14 mouse cellular contexts compared by ENCODE assay signal in genomic region chr7:39894208-39894896, GRCm38 (mm10).
DNase-seq lines count a peak whose midpoint lies in the region; ATAC-seq and TF ChIP-seq lines count a peak whose summit lies in the region.
"Had no signal": no experiment of that assay in that cellular context is flagged by ENCODE, and none has a peak within 500 bp of the region (broad histone marks: within the 10 kb centered on the region; RNA-seq: fewer than 3 reads in every experiment).

No protein-coding gene starts in this region.

- no peak overlapping the region for H3K4me2 ChIP-seq in forebrain, postnatal 0 days (ENCODE audit: low read depth)
- H3K4me2 ChIP-seq: lung, embryonic 14.5 days; neural tube, embryonic 15.5 days had no signal

- no peak for TF ChIP-seq CTCF in forebrain, postnatal 0 days (IDR thresholded peaks at IDR 0.05; ENCODE audit: low read depth)

- H3K9me3 ChIP-seq in forebrain, postnatal 0 days (ENCODE audit: low read length): no peaks in the 10 kb centered on the region

- no peaks in the 10 kb centered on the region for H3K4me1 ChIP-seq in forebrain, postnatal 0 days (ENCODE audit: insufficient read depth)
- H3K4me1 ChIP-seq: neural tube, embryonic 15.5 days had no signal

- H3K9ac ChIP-seq in forebrain, postnatal 0 days: no peak overlapping the region
- H3K9ac ChIP-seq: lung, embryonic 14.5 days; neural tube, embryonic 15.5 days had no signal

- peak; percentile 38 for DNase-seq in right cerebral cortex, adult 18-20 months
- DNase-seq in right cerebral cortex, postnatal 25 days: no peak
- peak; percentile 23 for DNase-seq in forebrain, postnatal 0 days
- DNase-seq in left cerebral cortex, postnatal 36 days (ENCODE audit: low spot score in 2 of 2): peak; percentile 7 to 9
- DNase-seq in adrenal gland, adult 8-10 months: no peak
- no peak for DNase-seq in spleen, postnatal 36 days (ENCODE audit: low spot score in 2 of 2)
- DNase-seq: adrenal gland, postnatal 14 days; cerebellum, adult 18-20 months; gastrocnemius, adult 2 months; kidney, postnatal 4 days; lung, embryonic 14.5 days had no signal

- 25% methylated on average over 7 of the region's 7 CpGs for WGBS in forebrain, postnatal 0 days

- H3K36me3 ChIP-seq in forebrain, postnatal 0 days (ENCODE audit: insufficient read depth): no peaks in the 10 kb centered on the region
- H3K36me3 ChIP-seq: neural tube, embryonic 15.5 days had no signal

- no peak overlapping the region for H3K27ac ChIP-seq in forebrain, postnatal 0 days (ENCODE audit: low read depth, low read length)
- H3K27ac ChIP-seq: gastrocnemius, adult 2 months; neural tube, embryonic 15.5 days had no signal

- no peak overlapping the region for H3K4me3 ChIP-seq in forebrain, postnatal 0 days (ENCODE audit: low read depth, low read length)
- H3K4me3 ChIP-seq: gastrocnemius, adult 2 months; neural tube, embryonic 15.5 days had no signal

- no peaks in the 10 kb centered on the region for H3K27me3 ChIP-seq in forebrain, postnatal 0 days (ENCODE audit: insufficient read depth, low read length)
- H3K27me3 ChIP-seq: neural tube, embryonic 15.5 days had no signal

- peak; percentile 80 for ATAC-seq in forebrain, postnatal 0 days
- no peak for ATAC-seq in granulocyte monocyte progenitor cell, adult 5-6 weeks (replicated peaks; ENCODE audit: poor library complexity, severe bottlenecking)
- ATAC-seq: inflammation-experienced regulatory T-cells, adult 6 months had no signal

- intact Hi-C loops in left cerebral cortex, postnatal 36 days (cut with DNase I): no loop called here

Comparison
In these comparisons a context has a peak if more than half of its experiments do, and no peak if none do; other contexts are left out.
1. DNase-seq: peak in right cerebral cortex, adult 18-20 months (single experiment), forebrain, postnatal 0 days (single experiment) and left cerebral cortex, postnatal 36 days (2 of 2); none in right cerebral cortex, postnatal 25 days (single experiment), adrenal gland, adult 8-10 months (single experiment) and spleen, postnatal 36 days (0 of 2).